Mouse (Mus musculus) embryonic facial prominence, embryonic 13.5 days (tissue): ENCODE data around the gene Ltbp1. TPM values are rescaled to one million over a fixed set of nuclear protein-coding genes. Genes with fewer than 3 reads are reported as not detected.

Source experiments
- ATAC-seq: fragments of 200-750 bp; cut with Nextera tagmentation; 2 replicates; pipeline ENCODE4 v1.8.0; 2017; ENCODE audit warnings: low read depth; ENCODE audit not compliant: insufficient number of reproducible peaks, insufficient read depth, low FRiP score, low TSS enrichment
- H3K27ac ChIP-seq: fragments of 300-500 bp; sonication (generic); 2 replicates; pipeline ENCODE4 v1.5.1; 2015; ENCODE audit warnings: moderate library complexity, mild to moderate bottlenecking, inconsistent platforms
- H3K27me3 ChIP-seq: fragments of 300-500 bp; sonication (generic); 2 replicates; pipeline ENCODE4 v1.6.1; 2015; ENCODE audit warnings: mild to moderate bottlenecking, inconsistent platforms
- H3K36me3 ChIP-seq: fragments of 300-500 bp; sonication (generic); 2 replicates; pipeline ENCODE4 v1.6.1; 2015; ENCODE audit warnings: mild to moderate bottlenecking, inconsistent platforms
- H3K4me1 ChIP-seq: fragments of 300-500 bp; sonication (generic); 2 replicates; pipeline ENCODE4 v1.6.1; 2015; ENCODE audit warnings: inconsistent platforms
- H3K4me2 ChIP-seq: fragments of 300-500 bp; sonication (generic); 2 replicates; pipeline ENCODE4 v1.6.1; 2015; ENCODE audit warnings: moderate library complexity, mild to moderate bottlenecking, inconsistent platforms
- H3K4me3 ChIP-seq: fragments of 300-500 bp; sonication (generic); 2 replicates; pipeline ENCODE4 v1.5.1; 2015; ENCODE audit warnings: mild to moderate bottlenecking, inconsistent platforms
- H3K9ac ChIP-seq: fragments of 300-500 bp; sonication (generic); 2 replicates; pipeline ENCODE4 v1.6.1; 2015; ENCODE audit warnings: mild to moderate bottlenecking, inconsistent platforms
- H3K9me3 ChIP-seq: fragments of 300-500 bp; sonication (generic); 2 replicates; pipeline ENCODE4 v1.6.1; 2016; ENCODE audit warnings: inconsistent platforms
- WGBS: fragments of 180-500 bp; shearing (Covaris S2); methylation state at CpG from one replicate; pipeline ENCODE4 v1.1.7; 2015; ENCODE audit warnings: mixed read lengths; 5-methylcytosine and 5-hydroxymethylcytosine counted together
- polyA plus RNA-seq: library from polyadenylated mRNA; unstranded; fragments of >200 nt; fragmentation: Nextera tagmentation; extraction: Ambion mirVana; gene quantifications from 2 replicates; pipeline ENCODE4 v1.2.1, GENCODE M21; 2015

The Ltbp1 gene
- polyA plus RNA-seq, 1 experiment from 2014 or later: 41.3 TPM

DNA sequence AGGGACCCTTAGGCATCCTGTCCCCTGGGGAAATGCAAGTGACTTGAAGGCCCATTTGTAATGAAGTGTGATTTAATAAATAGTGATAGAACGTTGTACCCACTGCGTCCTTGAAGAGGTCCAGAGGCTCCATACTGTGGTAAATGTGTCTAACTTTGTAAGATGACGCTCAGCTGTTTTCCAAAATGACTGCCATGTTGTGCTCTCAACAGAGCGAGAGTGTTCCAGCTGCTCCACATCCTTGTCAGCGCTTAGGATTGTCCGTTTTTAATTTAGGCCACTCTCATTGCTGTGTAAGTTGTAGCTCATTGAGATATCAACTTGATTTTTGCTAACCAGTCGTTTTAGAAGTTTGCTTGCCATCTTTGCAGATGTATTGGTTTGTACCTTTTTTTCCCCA lies 91.4 kb downstream of the Ltbp1 start:
- Histone ChIP-seq H3K36me3 (no peaks in the 10 kb centered on the region), H3K4me3 (no peak overlapping the region), H3K27ac (no peak overlapping the region), H3K4me1 (peaks cover 5% of the 10 kb centered on the region), H3K9me3 (no peaks in the 10 kb centered on the region), H3K9ac (no peak overlapping the region), H3K4me2 (no peak overlapping the region), H3K27me3 (no peaks in the 10 kb centered on the region)
- WGBS: 78% methylated on average over 7 of the region's 7 CpGs
- no peak for ATAC-seq

DNA sequence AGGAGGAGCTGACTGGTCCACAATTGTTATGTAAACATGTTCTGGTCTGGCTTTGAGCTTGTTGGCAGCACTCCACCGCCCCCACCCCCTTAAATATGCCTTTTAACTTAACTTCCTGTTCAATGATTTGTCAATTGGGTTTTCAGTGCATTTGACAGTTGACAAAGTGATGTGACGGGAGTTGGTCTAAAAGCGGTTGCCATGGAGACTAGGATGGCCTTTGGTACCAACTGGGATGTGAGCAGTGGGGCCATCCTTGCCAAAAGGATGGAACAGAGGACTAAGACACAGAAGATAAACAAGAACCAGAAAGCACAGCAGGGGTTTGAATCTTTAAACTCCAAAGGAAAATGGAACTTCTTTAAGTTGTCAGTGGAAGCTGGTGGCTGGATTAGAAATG lies 92.0 kb downstream of the Ltbp1 start:
- H3K9ac ChIP-seq: no peak overlapping the region
- no peak for ATAC-seq
- peaks cover 11% of the 10 kb centered on the region for H3K4me1 ChIP-seq
- H3K9me3 ChIP-seq: no peaks in the 10 kb centered on the region
- H3K27me3 ChIP-seq: no peaks in the 10 kb centered on the region
- 66% methylated on average over 3 of the region's 3 CpGs for WGBS
- H3K36me3 ChIP-seq: no peaks in the 10 kb centered on the region
- no peak overlapping the region for H3K27ac ChIP-seq
- no peak overlapping the region for H3K4me2 ChIP-seq
- no peak overlapping the region for H3K4me3 ChIP-seq

DNA sequence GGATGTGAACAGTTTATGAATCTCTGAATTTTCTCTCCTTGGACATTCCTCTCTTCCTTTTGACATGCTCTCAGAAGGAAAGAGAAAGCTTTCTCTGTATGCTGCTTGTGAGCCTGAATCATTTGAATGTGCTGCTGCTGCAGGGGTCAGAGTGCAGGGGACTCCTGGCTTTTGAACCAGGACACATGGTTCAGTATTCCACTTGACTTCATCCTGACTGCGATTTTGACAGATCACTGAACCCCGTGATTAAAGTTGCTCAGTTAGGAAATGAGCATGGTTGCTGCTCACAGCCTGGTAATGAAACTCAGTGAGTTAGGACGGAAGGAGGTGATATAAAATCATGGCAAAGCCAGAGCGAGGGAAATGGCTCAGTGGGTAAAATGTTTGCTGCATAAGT lies 95.8 kb downstream of the Ltbp1 start:
- H3K9me3 ChIP-seq: no peaks in the 10 kb centered on the region
- H3K36me3 ChIP-seq: no peaks in the 10 kb centered on the region
- H3K27me3 ChIP-seq: no peaks in the 10 kb centered on the region
- no peak overlapping the region for H3K9ac ChIP-seq
- H3K4me3 ChIP-seq: no peak overlapping the region
- H3K27ac ChIP-seq: no peak overlapping the region
- 63% methylated on average over 4 of the region's 4 CpGs for whole genome bisulfite sequencing
- no peak overlapping the region for H3K4me2 ChIP-seq
- ATAC-seq: no peak
- H3K4me1 ChIP-seq: peaks cover 12% of the 10 kb centered on the region

DNA sequence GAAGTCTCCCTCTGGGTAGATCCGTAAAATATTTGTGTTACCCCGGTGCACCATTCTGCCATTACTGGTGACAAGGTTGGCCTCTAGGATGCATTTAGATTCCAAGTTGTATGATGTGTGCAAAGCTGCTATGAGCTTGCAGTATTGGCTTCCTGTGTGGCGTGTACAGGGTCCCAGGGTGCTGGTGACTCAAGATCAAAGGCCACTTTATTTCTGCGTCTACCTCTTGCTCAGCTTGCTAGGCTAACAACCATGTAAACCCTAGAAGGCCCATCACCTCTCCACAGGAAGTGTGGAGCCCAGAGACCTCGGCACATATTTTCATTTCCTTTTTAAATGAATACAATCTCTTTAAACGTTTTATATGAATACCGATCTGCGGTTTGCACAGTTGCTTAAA lies 96.6 kb downstream of the Ltbp1 start:
- no peak overlapping the region for H3K4me3 ChIP-seq
- ATAC-seq: no peak
- no peak overlapping the region for H3K9ac ChIP-seq
- 48% methylated on average over 8 of the region's 8 CpGs for WGBS
- no peak overlapping the region for H3K27ac ChIP-seq
- H3K9me3 ChIP-seq: no peaks in the 10 kb centered on the region
- H3K4me2 ChIP-seq: no peak overlapping the region
- no peaks in the 10 kb centered on the region for H3K36me3 ChIP-seq
- peaks cover 12% of the 10 kb centered on the region for H3K4me1 ChIP-seq
- H3K27me3 ChIP-seq: no peaks in the 10 kb centered on the region

DNA sequence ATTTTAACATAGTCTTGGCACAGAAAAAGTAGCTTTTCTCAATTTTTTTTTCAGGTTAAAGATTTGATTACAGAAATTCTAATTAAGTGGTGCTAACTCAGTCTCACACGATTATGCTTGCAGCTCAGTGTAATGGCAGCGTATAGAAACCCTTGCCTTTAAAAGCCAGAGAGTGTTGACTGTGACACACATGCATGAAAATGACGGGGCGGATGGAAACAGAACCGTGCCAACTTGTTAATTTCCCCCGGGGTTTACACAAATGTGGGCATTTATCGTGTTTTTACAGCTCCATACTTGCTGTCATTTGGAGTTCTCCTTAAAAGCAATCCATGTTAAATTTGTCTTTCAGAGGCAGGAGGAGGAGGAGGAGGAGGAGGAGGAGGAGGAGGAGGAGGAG lies 102.0 kb downstream of the Ltbp1 start:
- Histone ChIP-seq H3K9me3 (no peaks in the 10 kb centered on the region), H3K36me3 (no peaks in the 10 kb centered on the region), H3K4me3 (no peak overlapping the region), H3K4me2 (no peak overlapping the region), H3K27ac (no peak overlapping the region), H3K27me3 (no peaks in the 10 kb centered on the region), H3K9ac (no peak overlapping the region), H3K4me1 (peaks cover 7% of the 10 kb centered on the region)
- ATAC-seq: no peak
- 50% methylated on average over 7 of the region's 7 CpGs for WGBS

DNA sequence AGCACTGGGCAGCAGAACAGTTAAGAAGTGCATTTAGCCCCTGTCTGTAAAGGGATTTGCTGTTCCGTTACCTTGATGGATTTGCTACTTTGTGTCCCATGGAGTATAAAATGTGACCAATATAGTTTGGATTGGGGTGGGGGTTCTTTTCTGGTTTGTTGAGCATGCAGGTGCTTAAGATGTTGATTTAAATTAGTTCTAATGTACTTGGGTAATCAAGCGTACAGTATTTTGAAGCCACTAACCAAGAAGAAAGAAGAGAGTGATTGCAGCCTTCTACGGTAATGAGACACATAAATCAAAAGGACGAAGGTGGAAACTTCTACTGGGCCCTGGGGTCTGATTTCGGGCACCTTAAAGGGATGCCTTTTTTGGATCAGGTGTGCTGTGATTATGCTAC lies 102.5 kb downstream of the Ltbp1 start:
- no peaks in the 10 kb centered on the region for H3K36me3 ChIP-seq
- 64% methylated on average over 5 of the region's 5 CpGs for WGBS
- no peak for ATAC-seq

DNA sequence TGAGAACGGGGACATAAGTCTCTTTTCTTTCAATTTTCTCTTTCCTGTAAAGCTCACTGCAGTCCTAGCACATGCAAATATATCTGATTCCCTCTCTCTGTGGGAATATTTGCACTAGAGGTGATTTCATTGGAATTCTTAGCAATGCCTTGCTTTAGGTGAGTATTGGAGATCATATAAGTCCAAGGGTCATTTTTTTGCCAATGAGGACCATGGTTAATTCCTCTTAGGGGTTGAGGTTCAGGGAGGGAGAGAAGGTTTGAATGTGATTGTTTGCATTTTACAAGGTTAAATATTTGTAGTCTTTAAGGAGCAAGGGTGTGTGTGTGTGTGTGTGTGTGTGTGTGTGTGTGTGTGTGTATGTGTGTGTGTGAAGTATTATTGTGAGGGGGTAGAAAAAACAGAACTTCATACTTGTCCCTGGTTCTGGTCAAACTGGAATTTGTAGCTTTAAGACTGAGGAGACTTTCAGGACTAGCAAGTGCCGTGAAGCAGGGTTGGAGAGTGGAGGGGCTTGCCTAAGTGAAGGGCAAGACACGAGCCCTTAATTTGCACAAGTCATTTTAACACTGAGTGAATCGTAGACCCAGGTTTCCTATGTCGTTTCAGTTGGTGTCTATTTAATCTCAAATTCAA lies 103.8 kb downstream of the Ltbp1 start:
- Histone ChIP-seq H3K4me3 (no peak overlapping the region), H3K27me3 (no peaks in the 10 kb centered on the region), H3K27ac (no peak overlapping the region), H3K9me3 (no peaks in the 10 kb centered on the region), H3K4me2 (no peak overlapping the region), H3K9ac (no peak overlapping the region), H3K4me1 (peaks cover 7% of the 10 kb centered on the region; the same call in 1 of the 2 replicates), H3K36me3 (no peaks in the 10 kb centered on the region)
- no peak for ATAC-seq
- 70% methylated on average over 5 of the region's 5 CpGs for WGBS

More for the DNA sequence above, 102.5 kb downstream of the Ltbp1 start:
- H3K4me2 ChIP-seq: no peak overlapping the region
- peaks cover 7% of the 10 kb centered on the region; the same call in 1 of the 2 replicates for H3K4me1 ChIP-seq
- H3K4me3 ChIP-seq: no peak overlapping the region
- no peak overlapping the region for H3K27ac ChIP-seq
- no peaks in the 10 kb centered on the region for H3K9me3 ChIP-seq
- no peaks in the 10 kb centered on the region for H3K27me3 ChIP-seq
- no peak overlapping the region for H3K9ac ChIP-seq

DNA sequence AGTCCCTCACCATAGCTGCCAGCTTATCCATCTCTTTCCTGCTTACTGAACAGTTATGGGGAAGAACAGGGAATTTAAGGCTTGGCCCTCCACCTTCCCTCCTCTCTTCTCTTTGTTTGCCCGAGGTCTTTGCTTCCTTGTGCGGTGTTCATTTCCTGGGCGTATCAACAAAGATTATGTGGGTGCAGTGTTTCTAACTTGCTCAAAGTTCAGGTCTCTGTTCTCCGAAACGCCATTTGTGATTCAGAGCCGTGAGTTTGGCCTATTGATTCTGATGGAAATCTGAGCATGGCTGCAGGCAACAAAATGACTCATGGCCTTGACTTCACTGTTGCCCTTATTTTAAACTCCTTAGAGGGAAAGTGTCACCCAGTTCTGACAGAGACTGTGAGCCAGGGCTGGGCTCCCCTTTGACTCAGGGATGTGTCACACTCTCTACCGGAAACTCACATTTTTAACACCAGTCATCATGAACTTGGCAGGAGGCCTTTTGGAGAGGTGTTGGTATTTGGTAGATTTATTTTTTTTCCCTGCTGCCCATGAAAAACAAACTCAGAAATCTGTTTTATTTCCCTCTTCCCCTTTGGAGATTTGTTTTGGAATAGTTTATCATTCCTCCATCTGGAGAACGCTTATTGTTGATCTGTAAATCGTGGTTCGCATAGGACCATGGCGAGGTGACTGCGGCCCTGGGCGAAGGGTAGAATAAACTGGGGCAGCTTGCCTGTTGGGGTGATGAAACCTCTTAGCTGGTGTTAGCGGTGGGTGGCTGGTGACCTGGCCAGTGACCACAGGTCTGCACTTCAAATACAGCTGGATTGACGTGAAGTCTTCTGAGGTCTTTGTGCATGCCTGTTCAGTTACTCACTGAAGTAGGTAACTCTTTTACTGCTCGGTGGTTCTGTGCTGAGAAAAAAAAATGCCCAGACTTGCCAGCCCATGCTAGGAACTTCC lies 105.2 kb downstream of the Ltbp1 start:
- 88% methylated on average over 16 of the region's 16 CpGs for WGBS
- ATAC-seq: no peak
- Histone ChIP-seq H3K36me3 (no peaks in the 10 kb centered on the region), H3K4me1 (peaks cover 7% of the 10 kb centered on the region; the same call in 1 of the 2 replicates), H3K4me2 (no peak overlapping the region), H3K27ac (no peak overlapping the region), H3K27me3 (no peaks in the 10 kb centered on the region), H3K4me3 (no peak overlapping the region), H3K9ac (no peak overlapping the region), H3K9me3 (no peaks in the 10 kb centered on the region)

DNA sequence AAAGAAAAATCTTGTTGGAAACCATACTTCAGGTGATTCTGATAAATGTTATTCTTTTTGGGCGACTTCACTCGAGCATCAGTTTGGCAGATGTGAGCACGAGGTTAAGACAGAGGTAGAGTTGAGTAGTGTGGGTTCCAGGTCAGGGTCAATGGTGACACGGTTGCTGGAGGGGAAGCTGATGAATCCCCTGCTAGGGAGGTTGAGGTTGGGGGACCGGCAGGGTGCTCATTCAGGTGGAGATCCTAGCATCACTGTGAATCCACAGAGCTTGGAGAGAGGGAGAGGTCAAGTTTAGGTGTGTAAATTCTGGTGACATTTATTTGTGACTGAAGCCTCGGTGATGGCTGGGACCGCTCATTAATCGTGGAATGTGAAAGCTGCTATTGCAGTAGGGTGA lies 110.2 kb downstream of the Ltbp1 start:
- Histone ChIP-seq H3K9ac (no peak overlapping the region), H3K4me1 (peaks cover 7% of the 10 kb centered on the region), H3K36me3 (no peaks in the 10 kb centered on the region), H3K4me2 (no peak overlapping the region), H3K27ac (no peak overlapping the region), H3K9me3 (no peaks in the 10 kb centered on the region), H3K27me3 (no peaks in the 10 kb centered on the region), H3K4me3 (no peak overlapping the region)
- ATAC-seq: no peak
- 64% methylated on average over 8 of the region's 8 CpGs for WGBS

DNA sequence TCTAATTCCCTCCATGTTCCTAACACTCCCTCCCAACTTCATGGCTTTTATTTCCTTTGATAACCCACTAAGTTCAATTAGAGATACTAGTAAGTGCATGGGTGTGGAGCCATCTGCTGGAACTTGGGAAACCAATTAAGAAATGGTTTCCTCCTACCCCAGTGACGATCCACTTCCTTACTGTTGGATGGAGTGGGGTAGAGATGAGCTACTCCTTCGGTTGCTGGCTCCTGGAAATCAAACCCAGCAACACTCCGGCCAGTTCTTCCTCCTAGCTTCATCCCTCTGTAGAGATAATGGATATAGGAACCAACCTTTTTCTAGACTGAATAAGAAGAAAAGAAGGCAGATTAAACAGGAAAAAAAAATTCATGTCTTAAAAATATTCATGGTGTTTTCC lies 113.5 kb downstream of the Ltbp1 start:
- 84% methylated on average over 3 of the region's 3 CpGs for WGBS
- H3K27ac ChIP-seq: no peak overlapping the region

DNA sequence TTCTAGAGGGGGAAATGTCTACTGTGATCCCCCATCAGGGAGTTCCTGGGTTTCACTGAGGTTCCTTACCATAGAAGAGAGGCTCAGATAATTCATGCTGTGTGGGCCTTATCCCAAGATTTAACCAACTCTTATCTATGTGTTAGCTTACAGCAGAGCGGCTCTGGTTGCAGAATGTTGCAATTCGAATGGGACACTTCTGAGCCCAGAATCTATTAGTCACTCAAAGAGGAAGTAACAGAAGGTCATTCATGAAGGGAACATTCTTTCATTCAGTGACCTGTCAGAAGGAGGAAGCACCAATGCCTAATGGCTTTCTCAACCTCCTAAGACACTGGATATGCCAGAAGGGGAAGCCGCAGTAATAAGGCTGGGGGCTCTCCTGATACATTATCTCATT lies 114.1 kb downstream of the Ltbp1 start:
- Histone ChIP-seq H3K9me3 (no peaks in the 10 kb centered on the region), H3K36me3 (no peaks in the 10 kb centered on the region), H3K4me2 (no peak overlapping the region), H3K27ac (no peak overlapping the region), H3K4me1 (peaks cover 7% of the 10 kb centered on the region), H3K9ac (no peak overlapping the region), H3K4me3 (no peak overlapping the region), H3K27me3 (no peaks in the 10 kb centered on the region)
- 69% methylated on average over 3 of the region's 3 CpGs for WGBS
- ATAC-seq: no peak

More for the DNA sequence above, 113.5 kb downstream of the Ltbp1 start:
- Histone ChIP-seq H3K36me3 (no peaks in the 10 kb centered on the region), H3K4me1 (peaks cover 7% of the 10 kb centered on the region), H3K4me3 (no peak overlapping the region), H3K9me3 (no peaks in the 10 kb centered on the region), H3K4me2 (no peak overlapping the region), H3K27me3 (no peaks in the 10 kb centered on the region), H3K9ac (no peak overlapping the region)
- no peak for ATAC-seq

DNA sequence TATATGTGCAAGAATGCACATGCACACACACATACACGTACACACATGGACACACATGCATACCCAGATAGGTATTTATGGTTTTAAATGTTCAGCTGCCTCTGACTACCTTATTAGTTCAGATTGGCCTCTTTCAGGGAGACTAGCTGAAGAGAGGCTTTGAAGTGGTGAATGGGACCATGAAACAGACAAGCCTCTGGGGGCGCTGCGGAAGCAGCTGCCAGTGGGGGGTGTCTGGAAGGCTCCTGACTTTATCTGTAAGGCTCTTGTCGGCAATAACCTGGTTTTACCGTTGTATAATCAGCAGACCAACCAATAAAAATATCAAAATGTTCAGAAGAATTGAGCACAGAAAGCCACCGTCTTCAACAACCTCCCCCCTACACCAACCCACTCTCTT lies 114.7 kb downstream of the Ltbp1 start:
- H3K27me3 ChIP-seq: no peaks in the 10 kb centered on the region
- no peak overlapping the region for H3K4me2 ChIP-seq
- no peaks in the 10 kb centered on the region for H3K9me3 ChIP-seq
- H3K4me3 ChIP-seq: no peak overlapping the region
- no peak overlapping the region for H3K27ac ChIP-seq
- H3K9ac ChIP-seq: no peak overlapping the region
- WGBS: 43% methylated on average over 6 of the region's 6 CpGs
- ATAC-seq: no peak
- H3K36me3 ChIP-seq: no peaks in the 10 kb centered on the region
- peaks cover 7% of the 10 kb centered on the region for H3K4me1 ChIP-seq
